Mouse (Mus musculus): ENCODE results near the gene Zfp941. TPM values are rescaled to one million over a fixed set of nuclear protein-coding genes. Genes with fewer than 3 reads are reported as not detected.
A peak's percentile ranks its signal among the peaks of the same experiment; 100 is the strongest.

Zfp941 gene
- total RNA-seq, 2 experiments from 2014 or later = 22.2 to 31.0 TPM

DNA sequence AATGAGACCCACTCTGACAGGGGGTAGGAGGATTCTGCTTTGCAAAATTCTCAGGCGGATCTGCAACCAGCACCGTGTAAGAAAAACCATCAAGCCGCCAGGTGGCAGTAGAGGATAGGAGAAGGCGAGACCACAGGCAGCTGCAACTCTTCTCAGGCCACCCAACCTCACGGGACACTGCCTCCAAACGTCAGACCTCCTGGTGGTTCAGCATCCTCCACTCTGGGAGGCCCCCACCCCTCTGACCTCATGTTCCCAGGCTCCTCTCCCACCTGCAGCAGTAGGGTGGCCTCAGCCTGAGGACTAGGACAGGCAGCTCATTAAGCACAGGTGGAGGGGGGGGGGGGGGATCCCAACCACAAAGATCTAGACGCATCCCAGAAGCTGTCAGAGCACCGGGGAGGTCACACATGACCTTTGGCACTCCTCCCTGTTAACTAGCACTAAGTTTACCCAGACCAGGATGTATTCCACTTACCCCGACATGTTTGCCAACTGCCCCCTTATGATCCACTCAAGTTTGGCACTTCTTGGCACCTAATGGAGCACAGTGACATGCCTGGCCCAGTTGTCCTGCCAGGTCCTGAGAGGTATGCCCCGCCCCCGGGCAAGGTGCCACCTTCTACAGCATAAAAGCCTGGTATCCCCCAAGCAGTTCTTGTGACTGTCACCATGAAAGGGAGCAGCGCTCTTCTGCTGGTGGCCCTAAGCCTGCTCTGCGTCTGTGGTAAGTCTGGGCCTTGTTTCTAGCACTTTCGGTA is 23.1 kb upstream of the Zfp941 start, which contains the start of gene Scgb1c1:
Gene Scgb1c1 (plus strand): TSS at position 643 of the 761 bp plus-strand sequence.
- intact Hi-C loops (cut with DNase I) = loop anchor here (1.0 to 5.0 kb wide), 2 partner anchors 58 to 327 kb away; partner anchors contain the start of gene Rnh1
- peak; percentile 80 to 89 for DNase-seq (ENCODE audit: low spot score in 2 of 2)

DNA sequence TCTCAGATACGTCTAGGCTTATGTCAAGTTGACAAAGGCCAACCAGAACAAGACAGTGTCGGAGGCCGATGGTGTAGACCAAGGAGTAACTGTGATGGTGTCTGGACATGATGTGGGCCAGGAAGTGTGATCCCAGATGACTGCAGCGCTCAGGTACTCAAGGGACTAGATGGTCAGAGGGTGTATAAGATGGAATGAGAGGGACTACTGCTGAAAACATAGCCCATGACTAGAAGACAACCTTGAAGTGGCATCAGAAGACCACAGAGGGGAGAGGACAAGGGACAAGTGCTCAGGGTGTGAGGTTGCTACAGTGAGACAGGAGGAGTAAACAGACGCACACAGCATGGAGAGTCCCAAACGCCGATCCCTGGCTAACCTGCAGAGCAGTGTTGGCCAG is 21.8 kb upstream of the Zfp941 start:
- intact Hi-C loops (cut with DNase I) = loop anchor here (1.0 kb wide), 1 partner anchor 204 kb away; no protein-coding TSS in a partner anchor
- no peak for DNase-seq (ENCODE audit: low spot score in 2 of 2)

DNA sequence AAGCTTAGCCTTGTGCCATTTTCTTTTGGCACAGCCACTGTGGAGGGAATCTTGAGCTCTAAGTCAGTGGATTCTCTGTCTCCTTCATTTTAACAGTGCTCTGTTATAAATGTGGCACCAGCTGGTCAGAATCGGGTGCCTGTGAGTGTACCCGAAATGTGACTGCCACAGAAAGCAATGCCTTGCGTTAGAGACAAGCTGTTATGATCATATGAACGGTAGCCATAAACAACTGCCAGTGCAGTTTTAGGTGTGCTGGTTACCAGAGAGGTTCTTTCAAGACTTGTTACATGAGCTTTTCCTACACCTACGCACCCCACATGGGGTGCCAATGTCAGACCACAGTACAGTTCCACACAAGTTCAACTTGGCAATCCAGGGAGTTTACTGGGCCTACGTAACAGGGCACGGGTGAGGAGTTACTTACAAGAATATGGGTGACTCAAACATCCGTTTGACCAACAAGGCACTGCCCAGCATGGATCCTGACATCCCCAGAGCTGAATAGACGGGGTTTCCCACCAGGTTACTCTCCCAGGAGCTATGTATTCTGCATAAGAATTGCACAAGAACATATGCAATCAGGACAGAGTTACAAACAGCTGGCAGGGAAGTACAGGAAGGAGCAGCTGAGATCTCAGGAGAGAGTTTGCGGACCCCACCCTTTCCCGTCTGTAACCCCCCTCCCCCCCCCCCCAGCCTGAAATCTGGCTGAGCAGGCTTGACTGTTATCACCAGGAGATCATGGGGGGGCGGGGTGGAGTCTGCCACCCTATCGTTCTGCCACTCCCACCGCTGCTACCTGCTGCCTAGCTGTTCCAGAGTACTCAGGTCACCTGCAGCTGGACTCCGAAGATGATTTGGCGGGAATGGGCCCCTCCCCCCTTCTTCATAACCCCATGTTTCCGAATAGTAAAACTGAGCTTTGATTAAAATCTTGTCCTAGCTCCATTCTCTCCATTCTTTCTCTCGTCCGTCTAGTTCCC is 19.1 kb upstream of the Zfp941 start:
- no peak for DNase-seq (ENCODE audit: low spot score in 2 of 2)
- intact Hi-C loops (cut with DNase I) = no loop called here

DNA sequence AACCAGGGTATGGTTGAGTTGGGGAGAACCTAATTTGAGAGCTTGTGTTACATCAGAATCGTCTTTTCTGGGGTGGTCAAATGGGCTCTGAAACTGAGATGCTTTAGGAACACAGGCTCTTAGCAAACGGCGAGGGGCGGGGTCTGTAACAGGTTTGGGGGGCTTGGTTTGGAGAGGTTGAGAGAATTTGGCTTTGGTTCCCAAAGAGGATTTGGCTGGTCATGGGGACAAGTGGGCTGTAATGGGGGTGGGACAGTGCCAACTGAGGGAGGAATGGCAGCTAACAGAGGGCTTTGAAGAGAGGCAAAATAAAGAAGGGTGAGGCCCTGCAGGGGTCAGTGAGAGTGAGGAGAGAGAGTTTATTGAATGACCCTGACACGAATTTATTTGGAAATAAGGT is 17.6 kb upstream of the Zfp941 start:
- intact Hi-C loops (cut with DNase I) = no loop called here

DNA sequence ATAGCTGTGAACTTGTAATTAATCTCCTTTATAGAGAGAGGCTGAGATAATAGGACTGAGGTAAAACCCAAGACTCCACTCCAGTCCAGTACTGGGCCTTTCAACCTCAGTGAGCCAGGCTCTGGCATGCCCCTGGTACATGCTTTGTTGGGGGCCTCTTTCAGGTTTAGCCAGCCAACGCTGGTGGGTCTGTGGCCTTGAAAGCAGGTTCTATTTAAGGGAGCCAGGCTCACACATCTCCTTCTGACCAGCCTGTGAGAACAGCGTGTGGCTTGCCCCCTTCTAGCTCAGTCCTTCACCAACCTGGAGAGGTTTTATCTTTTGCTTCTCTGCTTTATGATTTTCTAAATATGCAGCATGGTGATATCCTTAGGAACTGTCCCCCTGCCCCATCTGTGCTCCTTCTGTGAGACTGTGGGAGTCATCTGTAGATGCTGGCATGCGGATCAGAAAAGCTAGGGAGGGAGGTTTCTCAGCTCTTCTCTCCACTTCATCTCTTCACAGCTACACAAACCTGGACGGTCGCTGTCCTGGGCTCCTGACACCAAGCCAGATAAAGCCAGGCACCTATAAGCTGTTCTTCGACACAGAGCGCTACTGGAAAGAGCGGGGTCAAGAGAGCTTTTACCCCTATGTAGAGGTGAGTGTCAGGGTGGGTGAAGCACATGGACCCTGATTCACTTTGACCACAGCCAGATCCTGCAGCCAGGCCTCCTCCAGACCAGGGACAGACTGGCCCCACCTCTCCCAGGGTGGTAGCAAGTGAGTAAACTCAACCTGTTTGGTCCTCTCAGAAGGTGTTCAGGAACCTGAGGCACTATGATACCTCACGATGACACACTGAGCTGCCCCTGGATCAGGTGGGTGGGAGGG is 14.5 kb upstream of the Zfp941 start:
- intact Hi-C loops (cut with DNase I) = no loop called here
- DNase-seq (ENCODE audit: low spot score in 2 of 2) = peak in 1 of 2 experiments; percentile 59

More for the DNA sequence above, 17.6 kb upstream of the Zfp941 start:
- DNase-seq (ENCODE audit: low spot score in 2 of 2) = no peak

DNA sequence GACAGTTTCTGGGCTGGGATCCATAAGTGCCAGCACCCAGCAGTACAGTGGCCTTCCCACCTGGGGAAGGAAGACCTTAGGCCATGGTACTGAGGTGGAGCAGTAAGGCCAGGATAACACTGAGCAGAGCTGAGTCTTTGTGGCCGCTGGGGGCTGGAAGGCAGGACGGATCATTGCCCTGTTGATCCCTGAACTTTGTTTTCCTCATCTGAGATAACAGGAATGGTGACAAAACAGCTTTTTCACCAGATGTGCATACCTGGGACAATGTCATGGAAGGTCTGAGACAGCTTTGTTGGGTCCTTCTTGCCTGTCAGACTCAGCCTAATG is 13.7 kb upstream of the Zfp941 start:
- no peak for DNase-seq (ENCODE audit: low spot score in 2 of 2)
- intact Hi-C loops (cut with DNase I) = no loop called here

DNA sequence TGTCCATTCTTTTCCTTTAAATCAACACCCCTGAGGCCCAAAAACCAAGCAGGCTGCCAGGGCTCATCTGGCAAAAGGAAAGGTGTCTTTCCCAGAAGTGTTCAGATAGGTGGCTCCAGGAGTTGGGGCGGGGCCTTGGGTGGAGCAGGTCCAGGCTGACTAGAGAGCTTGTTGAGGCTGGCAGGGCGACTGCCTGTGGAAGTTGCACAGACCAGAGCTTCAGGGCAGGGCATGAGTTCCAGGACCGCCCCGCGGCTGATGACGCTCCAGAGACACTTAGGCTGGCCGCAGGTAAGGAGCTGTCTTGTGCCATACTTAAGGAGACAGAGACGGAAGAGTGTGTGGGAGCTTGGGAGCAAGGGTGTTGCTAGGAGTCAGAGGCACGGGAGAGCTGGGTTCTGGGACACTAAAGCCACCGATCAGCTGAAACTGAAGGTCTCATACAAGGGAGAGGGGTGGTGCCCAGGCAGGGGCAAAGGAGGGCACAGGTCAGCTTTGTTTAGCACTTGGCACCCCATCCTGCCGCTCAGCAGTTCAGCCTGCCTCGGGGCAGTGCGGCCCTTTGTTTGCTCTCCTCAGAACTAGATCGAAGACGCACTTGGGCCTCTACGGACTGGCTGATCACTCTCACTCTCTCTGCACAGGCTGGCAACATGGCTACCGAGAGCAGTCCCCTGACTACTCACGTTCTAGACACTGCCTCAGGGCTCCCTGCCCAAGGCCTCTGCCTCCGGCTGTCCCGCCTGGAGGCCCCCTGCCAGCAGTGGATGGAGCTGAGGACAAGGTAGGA is 13.2 kb upstream of the Zfp941 start, which contains the start of gene Urah:
Gene Urah (plus strand): TSS at position 51 of the 790 bp plus-strand sequence.
- DNase-seq (ENCODE audit: low spot score in 2 of 2) = no peak
- intact Hi-C loops (cut with DNase I) = no loop called here

DNA sequence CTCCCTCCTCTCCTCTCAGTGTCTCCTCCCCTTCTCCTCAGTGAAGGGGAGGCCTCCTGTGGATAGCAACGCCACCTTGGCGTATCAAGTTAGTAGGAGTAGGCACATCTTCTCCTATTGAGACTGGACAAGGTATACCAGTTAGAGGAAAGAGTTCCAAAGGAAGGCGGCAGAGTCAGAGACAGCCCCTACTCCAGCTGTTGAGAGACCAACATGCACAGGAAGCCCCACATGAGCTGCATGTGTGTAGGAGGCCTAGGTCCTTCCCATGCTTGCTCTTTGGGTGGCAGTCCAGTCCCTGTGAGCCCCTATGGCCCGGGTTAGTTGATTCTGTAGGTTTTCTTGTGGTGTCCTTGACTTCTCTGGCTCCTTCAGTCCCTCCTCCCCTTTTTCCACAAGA is 11.4 kb upstream of the Zfp941 start:
- intact Hi-C loops (cut with DNase I) = no loop called here
- DNase-seq (ENCODE audit: low spot score in 2 of 2) = no peak

DNA sequence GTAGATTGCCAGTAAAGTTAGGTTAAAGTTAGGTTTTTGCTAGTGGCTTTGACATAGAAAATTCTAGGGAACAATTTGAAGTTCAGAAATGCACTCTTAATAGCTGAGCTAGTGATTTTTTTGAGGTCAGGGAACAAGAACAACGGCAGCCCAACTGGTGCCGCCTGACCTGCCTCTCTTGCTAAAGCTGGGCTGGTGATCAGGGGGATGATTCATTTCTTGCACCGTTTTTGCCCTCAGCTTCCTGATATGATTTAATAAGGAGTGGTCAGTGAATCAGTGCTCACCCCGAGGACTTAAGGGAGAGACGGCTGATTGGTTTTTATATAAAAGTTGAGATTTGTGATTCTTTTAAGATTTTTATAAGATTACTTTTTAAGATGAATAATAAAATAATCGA is 9.5 kb upstream of the Zfp941 start:
- intact Hi-C loops (cut with DNase I) = no loop called here

DNA sequence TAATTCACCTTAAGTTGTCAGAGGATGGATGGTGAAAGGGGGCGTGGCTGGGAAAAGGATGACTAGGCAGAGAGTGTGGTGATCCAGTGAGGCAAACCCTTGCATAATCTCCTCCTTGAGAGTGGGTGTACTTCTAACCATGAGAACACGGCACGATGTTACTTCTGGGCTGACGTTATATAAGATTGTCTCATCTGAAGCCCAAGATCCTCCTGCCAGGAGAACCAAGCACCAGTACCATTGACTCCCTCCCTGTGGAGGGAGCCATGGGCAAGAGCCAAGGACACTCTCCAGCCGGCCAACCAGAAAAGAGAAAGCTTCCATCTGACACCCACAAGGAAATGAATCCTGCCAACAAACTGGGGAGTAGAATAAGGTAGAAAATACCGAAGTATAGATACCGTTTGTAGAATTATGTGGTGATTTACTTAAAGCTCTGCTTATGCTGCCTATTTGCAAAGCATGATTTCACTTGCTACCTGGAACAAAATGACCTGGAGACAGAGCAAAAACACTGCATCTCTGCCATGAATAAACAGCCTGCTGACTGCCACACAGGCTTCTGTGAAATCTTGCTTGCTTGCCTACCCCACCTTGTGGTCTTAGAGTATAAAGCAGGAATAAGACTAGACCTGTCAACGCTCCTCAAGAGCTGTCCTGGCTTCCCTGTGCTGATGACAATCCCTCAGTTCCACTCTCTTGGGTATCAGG is 6.3 kb upstream of the Zfp941 start:
- peak; percentile 69 to 81 for DNase-seq (ENCODE audit: low spot score in 2 of 2)
- intact Hi-C loops (cut with DNase I) = loop anchor here (2.0 kb wide), 2 partner anchors 676 to 750 kb away; no protein-coding TSS in a partner anchor

More for the DNA sequence above, 9.5 kb upstream of the Zfp941 start:
- DNase-seq (ENCODE audit: low spot score in 2 of 2) = peak in 1 of 2 experiments; percentile 1

DNA sequence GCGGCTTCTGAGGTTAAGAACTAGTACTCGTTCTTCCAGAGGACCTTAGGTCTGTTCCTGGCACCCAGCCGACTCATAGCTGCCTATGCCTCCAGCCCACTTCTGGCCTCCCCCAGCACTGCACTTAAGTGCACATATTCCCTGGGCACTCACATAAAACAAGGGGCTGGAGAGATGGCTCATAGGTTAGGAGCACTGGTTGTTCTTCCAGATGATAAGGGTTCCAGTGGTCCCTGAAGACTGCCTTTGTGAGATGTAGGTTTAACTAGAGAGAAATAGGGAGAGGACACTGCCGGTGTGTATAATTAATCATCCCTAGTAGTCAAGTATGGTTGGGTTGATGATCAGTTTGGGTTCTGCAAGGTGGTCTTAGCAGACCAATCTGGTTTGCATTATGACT is 753 bp upstream of the Zfp941 start:
- intact Hi-C loops (cut with DNase I) = no loop called here
- no peak for DNase-seq (ENCODE audit: low spot score in 2 of 2)

DNA sequence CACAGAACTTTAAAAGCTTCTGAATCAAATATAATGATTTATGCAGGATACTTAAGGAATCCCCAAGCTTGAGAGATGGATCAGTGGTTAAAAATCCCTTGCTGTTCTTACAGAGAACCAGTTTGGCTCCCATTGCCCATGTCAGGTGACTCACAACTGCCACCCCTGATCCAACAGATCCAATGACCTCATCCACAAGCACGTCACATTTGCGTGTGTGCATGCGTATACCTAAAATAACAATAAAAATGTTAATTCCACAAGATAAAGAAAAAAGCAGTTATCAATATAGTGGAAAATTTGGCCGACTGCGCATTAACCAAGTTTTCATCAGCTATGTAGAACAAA is 699 bp downstream of the Zfp941 start:
- no peak for DNase-seq (ENCODE audit: low spot score in 2 of 2)
- intact Hi-C loops (cut with DNase I) = no loop called here

DNA sequence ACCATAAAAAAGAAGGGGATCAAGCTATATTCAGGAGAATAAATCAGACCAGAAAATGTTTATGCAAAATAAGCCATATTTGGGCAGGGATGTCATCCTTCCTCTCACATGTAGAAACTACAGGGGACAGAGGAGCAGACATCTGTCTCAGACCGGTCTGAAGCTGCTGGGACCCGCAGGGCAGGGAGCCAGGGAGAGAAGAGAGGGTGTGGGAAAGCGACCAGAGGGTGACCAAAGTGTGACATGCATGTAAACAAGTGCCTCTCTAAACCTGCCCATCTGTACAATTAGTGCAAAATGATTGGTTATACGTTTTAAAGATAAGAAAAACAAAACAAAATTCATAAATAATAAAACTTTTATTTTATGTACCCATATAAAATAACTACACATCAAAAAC is 1.8 kb downstream of the Zfp941 start:
- intact Hi-C loops (cut with DNase I) = no loop called here
- DNase-seq (ENCODE audit: low spot score in 2 of 2) = no peak

DNA sequence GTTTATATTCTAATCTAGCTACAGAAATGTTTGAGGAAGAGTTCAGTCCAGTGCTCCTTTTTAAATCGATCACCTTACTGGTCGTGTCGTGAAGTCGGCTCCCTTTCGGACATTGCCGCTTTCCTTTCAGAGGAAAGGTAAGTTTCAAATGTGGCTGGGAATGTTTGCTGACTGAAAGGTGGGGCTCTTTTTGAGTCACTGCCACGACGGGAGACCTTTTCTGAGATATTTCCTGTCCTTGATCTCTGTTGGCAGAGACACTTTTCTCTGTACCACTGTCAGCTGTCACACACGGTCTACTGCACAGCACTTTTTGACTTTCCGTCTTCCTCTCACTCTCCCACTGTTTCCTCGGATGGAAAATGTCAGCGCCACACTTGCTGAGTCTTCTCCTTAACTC is 9.1 kb downstream of the Zfp941 start:
- intact Hi-C loops (cut with DNase I) = no loop called here
- no peak for DNase-seq (ENCODE audit: low spot score in 2 of 2)

DNA sequence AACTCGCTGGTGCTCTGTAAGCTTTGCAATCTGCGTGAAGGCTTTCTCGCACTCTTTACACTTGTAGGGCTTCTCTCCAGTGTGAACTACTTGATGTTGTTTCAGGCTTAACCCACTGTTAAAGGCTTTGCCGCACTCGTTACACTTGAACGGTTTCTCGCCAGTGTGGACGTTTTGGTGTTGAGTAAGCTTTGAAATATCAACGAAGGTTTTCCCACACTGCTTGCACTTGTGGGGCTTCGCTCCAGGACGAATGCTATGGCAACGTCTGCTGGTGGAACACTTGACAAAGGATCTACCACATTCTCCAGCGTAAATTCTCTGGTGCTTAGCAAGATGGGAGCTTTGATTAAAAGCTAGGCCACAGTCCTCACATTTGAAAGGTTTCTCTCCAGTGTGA is 10.3 kb downstream of the Zfp941 start:
- intact Hi-C loops (cut with DNase I) = no loop called here
- DNase-seq (ENCODE audit: low spot score in 2 of 2) = no peak

DNA sequence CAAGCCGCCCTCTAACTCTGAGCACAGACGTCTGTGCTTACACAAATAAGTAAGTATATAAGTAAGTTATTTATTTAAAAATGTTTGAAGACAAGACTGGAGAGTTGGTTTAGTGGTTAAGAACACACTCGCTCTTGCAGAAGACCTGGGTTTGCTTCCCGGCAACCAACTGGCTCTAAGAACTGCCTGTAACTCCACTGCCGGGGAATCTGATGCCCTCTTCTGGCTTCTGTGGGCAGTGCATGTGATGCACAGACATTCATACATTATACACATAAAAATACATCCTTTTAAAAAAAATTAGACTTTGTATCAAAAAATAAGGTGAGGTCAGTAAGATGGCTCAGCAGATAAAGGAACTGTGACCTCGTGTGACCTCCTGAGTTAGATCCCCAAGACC is 11.5 kb downstream of the Zfp941 start:
- DNase-seq (ENCODE audit: low spot score in 2 of 2) = no peak
- intact Hi-C loops (cut with DNase I) = no loop called here

DNA sequence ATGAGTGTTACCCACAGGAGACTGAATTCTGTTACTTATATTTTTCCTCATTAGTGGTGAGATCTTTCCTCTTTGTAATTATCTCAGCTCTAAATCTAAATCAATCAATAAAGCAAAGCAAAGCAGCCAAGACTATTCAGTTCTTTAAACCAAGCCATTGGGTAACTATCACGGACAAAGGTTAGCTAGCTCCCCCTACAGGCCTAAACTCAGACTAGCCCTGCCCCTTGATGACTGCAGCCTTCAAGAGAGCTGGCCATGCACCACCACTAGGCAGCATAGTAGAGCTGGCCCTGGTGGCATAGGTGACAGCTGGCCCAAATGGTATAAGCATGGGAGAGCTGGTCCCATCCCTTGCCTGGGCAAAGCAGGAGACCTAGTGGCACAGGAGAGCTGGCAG is 16.3 kb downstream of the Zfp941 start:
- intact Hi-C loops (cut with DNase I) = no loop called here
- DNase-seq (ENCODE audit: low spot score in 2 of 2) = peak; percentile 39 to 47

DNA sequence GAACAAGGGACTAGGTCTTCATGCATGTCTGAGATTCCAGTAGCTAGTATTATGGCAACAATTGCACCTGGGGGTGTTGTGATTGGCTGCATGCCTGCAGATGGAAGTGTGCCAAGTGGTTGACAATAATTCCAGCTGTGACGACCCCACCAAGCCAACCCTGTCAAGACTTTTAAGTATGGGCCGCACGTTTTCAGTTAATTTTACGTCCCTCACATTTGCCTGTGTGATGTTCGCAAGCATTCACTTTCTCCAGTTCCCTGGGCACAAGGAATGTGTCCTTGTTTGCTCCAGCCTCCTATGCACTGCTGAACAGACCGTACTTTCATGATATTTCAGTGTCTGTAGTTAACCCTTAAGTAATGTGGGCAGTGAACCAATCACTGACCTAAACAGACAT is 19.3 kb downstream of the Zfp941 start:
- intact Hi-C loops (cut with DNase I) = no loop called here
- DNase-seq (ENCODE audit: low spot score in 2 of 2) = no peak
